Mouse (Mus musculus) lung, adult 2 months (tissue): ENCODE measurements around the gene Lrrn4cl.

ENCODE experiments used
- CTCF ChIP-seq: fragments of 200-500 bp; IDR thresholded peaks from 2 replicates; pipeline ENCODE4 v1.5.1; 2011; ENCODE audit warnings: mild to moderate bottlenecking, low read length, control low read depth; ENCODE audit not compliant: insufficient read depth
- POLR2A ChIP-seq: fragments of 200-500 bp; IDR thresholded peaks from 2 replicates; pipeline ENCODE4 v1.6.1; 2011; ENCODE audit warnings: low read depth, mild to moderate bottlenecking, control low read depth, low read length, borderline replicate concordance; ENCODE audit errors: extremely low read depth

DNA sequence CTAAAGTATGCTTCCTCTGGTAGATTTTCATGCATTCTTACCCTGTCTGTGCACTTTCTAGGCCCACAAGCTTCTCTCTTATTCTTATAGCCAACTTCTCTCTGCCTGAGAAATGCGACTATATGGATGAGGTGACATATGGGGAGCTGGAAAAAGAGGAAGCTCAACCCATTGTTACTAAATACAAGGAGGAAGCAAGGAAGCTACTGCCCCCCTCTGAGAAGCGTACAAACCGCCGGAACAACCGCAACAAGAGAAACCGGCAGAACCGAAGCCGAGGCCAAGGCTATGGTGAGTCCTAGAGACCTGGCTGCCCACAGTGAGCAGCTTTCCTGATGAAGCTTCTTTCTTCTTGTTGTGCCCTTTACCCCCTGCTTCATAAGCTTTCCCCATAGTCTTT, 20.9 kb upstream of the Lrrn4cl start, which contains the start of gene AC129217.1:
- no peak for TF ChIP-seq POLR2A
- TF ChIP-seq CTCF = no peak
